Mouse (Mus musculus) ES-E14 (cell line): ENCODE results near the gene Skil. TPM values are rescaled to one million over a fixed set of nuclear protein-coding genes. Genes with fewer than 3 reads are reported as not detected.

Experiments used
- DNase-seq: peaks from one replicate; pipeline ENCODE4 v3.0.0-alpha.2; 2013; ENCODE audit warnings: low read depth, low spot score
- H3K27ac ChIP-seq: 2 replicates; pipeline ENCODE4 v1.5.1; 2012; ENCODE audit warnings: low read depth, mild to moderate bottlenecking, low read length, moderate library complexity, mixed read lengths; ENCODE audit not compliant: poor library complexity, insufficient read depth, severe bottlenecking
- H3K36me3 ChIP-seq: 2 replicates; pipeline ENCODE4 v1.6.1; 2012; ENCODE audit warnings: mild to moderate bottlenecking, low read length, moderate library complexity, mixed read lengths; ENCODE audit not compliant: control insufficient read depth, poor library complexity, insufficient read depth, severe bottlenecking
- H3K4me1 ChIP-seq, 2 experiments: fragments of 150-350 bp in 1 of 2; sonication (generic) in 1 of 2; 2 replicates each; pipeline ENCODE4 v1.6.1; 2012; ENCODE audit warnings: low read length in 2 of 2, mild to moderate bottlenecking in 1 of 2, mixed read lengths in 1 of 2; ENCODE audit not compliant: control insufficient read depth in 2 of 2, insufficient read depth in 2 of 2, poor library complexity in 1 of 2
- H3K4me3 ChIP-seq, 2 experiments: fragments of 150-350 bp in 1 of 2; sonication (generic) in 1 of 2; 2 replicates each; pipeline ENCODE4 v1.5.1; 2012; ENCODE audit warnings: low read length in 2 of 2, low read depth in 1 of 2, mild to moderate bottlenecking in 1 of 2, mixed read lengths in 1 of 2; ENCODE audit not compliant: insufficient read depth in 1 of 2, poor library complexity in 1 of 2, severe bottlenecking in 1 of 2
- H3K9ac ChIP-seq: 2 replicates; pipeline ENCODE4 v1.6.1; 2012; ENCODE audit warnings: low read depth, mild to moderate bottlenecking, low read length, mixed read lengths; ENCODE audit not compliant: poor library complexity, insufficient read depth, severe bottlenecking
- H3K9me3 ChIP-seq: fragments of 150-350 bp; sonication (generic); 2 replicates; pipeline ENCODE4 v1.6.1; 2012; ENCODE audit warnings: low read depth, mild to moderate bottlenecking, low read length; ENCODE audit not compliant: control insufficient read depth, insufficient read depth
- CHD2 ChIP-seq: IDR thresholded peaks from 2 replicates; pipeline ENCODE4 v1.6.1; 2014; ENCODE audit warnings: mild to moderate bottlenecking, low read depth, low read length, inconsistent platforms
- HCFC1 ChIP-seq: IDR thresholded peaks from 2 replicates; pipeline ENCODE4 v1.6.1; 2012; ENCODE audit warnings: low read length, inconsistent platforms, borderline replicate concordance; ENCODE audit not compliant: insufficient read depth
- MAFK ChIP-seq: IDR thresholded peaks from 2 replicates; pipeline ENCODE4 v1.6.1; 2014; ENCODE audit warnings: mild to moderate bottlenecking, low read depth, low read length, inconsistent platforms; ENCODE audit not compliant: insufficient read depth
- ZC3H11A ChIP-seq: IDR thresholded peaks from 2 replicates; pipeline ENCODE4 v1.6.1; 2012; ENCODE audit warnings: low read depth, mild to moderate bottlenecking, inconsistent platforms, low read length, borderline replicate concordance
- ZNF384 ChIP-seq: IDR thresholded peaks from 2 replicates; pipeline ENCODE4 v1.6.1; 2012; ENCODE audit warnings: low read depth, low read length, inconsistent platforms
- in situ Hi-C, 2 experiments: fragments of 600-800 bp; cut with MboI; formaldehyde crosslinking; loops; one replicate each; pipeline ENCODE4 v1.15.1; 2025; ENCODE audit warnings: low sequenced_read_pairs in 2 of 2, inconsistent platforms in 1 of 2; ENCODE audit not compliant: unreplicated experiment in 2 of 2
- total RNA-seq: library from RNA; depleted of rRNA; stranded (reverse); fragments of 300-350 nt; gene quantifications from 2 replicates; pipeline ENCODE4 v1.2.3, GENCODE M21; 2012

The Skil gene
- total RNA-seq, 1 experiment: 68.9 TPM

- in situ Hi-C loops: no loop called here
- H3K4me1 ChIP-seq: peaks cover 5 to 20% of the 10 kb centered on the region in 2 experiments; a peak in 3 of 4 replicates
- no peak overlapping the region for H3K9ac ChIP-seq
- TF ChIP-seq ZC3H11A (no peak), MAFK (no peak), ZNF384 (no peak), CHD2 (no peak), HCFC1 (no peak)
- peaks cover 9% of the 10 kb centered on the region; the same call in 1 of the 2 replicates for H3K36me3 ChIP-seq
- no peak for DNase-seq
- H3K27ac ChIP-seq: no peak overlapping the region
- H3K4me3 ChIP-seq: no peak overlapping the region
- no peaks in the 10 kb centered on the region for H3K9me3 ChIP-seq
These were observed 5.9 kb downstream of the Skil start for GRCm38 (mm10) chr3:31100802-31101201.

GRCm38 (mm10) chr3:31104936-31105335 is 10.1 kb downstream of the Skil start:
- no peak for DNase-seq
- H3K27ac ChIP-seq: 0 out of 2 replicates have a peak overlapping the region, but pooled peaks have one; percentile 10
- peaks cover 9% of the 10 kb centered on the region for H3K36me3 ChIP-seq
- H3K9me3 ChIP-seq: no peaks in the 10 kb centered on the region
- H3K9ac ChIP-seq: no peak overlapping the region
- no peak overlapping the region for H3K4me3 ChIP-seq
- TF ChIP-seq HCFC1: no peak
- TF ChIP-seq CHD2: no peak
- peaks cover 8 to 14% of the 10 kb centered on the region in 2 experiments; a peak in 2 of 4 replicates for H3K4me1 ChIP-seq
- in situ Hi-C loops: no loop called here

- Histone ChIP-seq H3K9ac (no peak overlapping the region), H3K27ac (no peak overlapping the region), H3K4me3 (no peak overlapping the region), H3K36me3 (peaks cover 13% of the 10 kb centered on the region), H3K9me3 (no peaks in the 10 kb centered on the region), H3K4me1 (peaks cover 8 to 10% of the 10 kb centered on the region in 2 experiments; a peak in 2 of 4 replicates)
- no peak for DNase-seq
- TF ChIP-seq ZC3H11A (no peak), MAFK (no peak), HCFC1 (no peak), CHD2 (no peak), ZNF384 (no peak)
- in situ Hi-C loops: no loop called here
These were observed 11.7 kb downstream of the Skil start for GRCm38 (mm10) chr3:31106597-31106996.

- Histone ChIP-seq H3K27ac (no peak overlapping the region), H3K9me3 (no peaks in the 10 kb centered on the region), H3K4me1 (peaks cover 5 to 8% of the 10 kb centered on the region in 2 experiments; a peak in 2 of 4 replicates), H3K9ac (no peak overlapping the region), H3K36me3 (peaks cover 15% of the 10 kb centered on the region), H3K4me3 (no peak overlapping the region)
- no peak for DNase-seq
- TF ChIP-seq MAFK (no peak), ZC3H11A (no peak), HCFC1 (no peak), CHD2 (no peak), ZNF384 (no peak)
- in situ Hi-C loops: no loop called here
These were observed 12.8 kb downstream of the Skil start for GRCm38 (mm10) chr3:31107674-31108073.

GRCm38 (mm10) chr3:31109108-31109507 is 14.2 kb downstream of the Skil start:
- no peak for DNase-seq
- Histone ChIP-seq H3K4me1 (peaks cover 5 to 8% of the 10 kb centered on the region in 2 experiments; a peak in 2 of 4 replicates), H3K9ac (no peak overlapping the region), H3K27ac (no peak overlapping the region), H3K9me3 (no peaks in the 10 kb centered on the region), H3K4me3 (no peak overlapping the region), H3K36me3 (peaks cover 19% of the 10 kb centered on the region)
- in situ Hi-C loops: no loop called here
- TF ChIP-seq ZNF384 (no peak), HCFC1 (no peak), MAFK (no peak), ZC3H11A (no peak), CHD2 (no peak)
